Mouse (Mus musculus): ENCODE results near the gene Erg.

Gene Erg

DNA sequence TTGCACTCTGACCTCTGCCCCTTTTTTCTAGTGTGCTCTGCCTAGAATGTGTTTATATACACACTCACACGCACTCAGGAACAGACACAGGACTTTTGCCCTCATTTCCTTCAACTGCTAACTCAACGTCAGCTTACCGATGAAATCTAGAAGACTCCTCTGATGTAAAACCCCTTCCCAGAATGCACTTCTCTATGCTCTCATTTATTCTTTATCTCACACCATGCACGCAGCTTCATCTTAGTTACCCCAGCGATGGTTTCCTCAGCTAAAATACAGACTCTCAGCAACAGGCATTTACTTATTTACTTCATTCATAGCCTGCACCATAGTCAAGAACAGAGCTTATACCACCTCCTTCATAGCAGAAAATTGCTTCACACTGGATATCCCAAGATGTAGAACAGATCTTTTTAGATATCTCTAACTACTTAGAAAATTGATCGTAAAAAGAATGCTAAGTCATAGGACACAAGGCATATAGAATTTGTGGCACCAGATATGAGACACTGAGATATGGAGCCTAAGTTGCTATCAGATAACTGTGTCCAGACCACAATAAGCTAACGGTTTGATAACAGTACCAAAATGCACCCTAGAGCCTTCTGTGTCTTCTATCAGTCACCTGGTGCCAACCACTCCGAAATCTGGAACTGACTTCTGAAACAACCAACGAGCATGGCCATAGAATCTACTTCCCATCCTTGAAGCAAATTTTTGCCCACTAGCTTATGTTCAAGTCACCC is 98.6 kb downstream of the Erg start:
- DNase-seq (ENCODE audit: low read depth, low spot score), result no peak

DNA sequence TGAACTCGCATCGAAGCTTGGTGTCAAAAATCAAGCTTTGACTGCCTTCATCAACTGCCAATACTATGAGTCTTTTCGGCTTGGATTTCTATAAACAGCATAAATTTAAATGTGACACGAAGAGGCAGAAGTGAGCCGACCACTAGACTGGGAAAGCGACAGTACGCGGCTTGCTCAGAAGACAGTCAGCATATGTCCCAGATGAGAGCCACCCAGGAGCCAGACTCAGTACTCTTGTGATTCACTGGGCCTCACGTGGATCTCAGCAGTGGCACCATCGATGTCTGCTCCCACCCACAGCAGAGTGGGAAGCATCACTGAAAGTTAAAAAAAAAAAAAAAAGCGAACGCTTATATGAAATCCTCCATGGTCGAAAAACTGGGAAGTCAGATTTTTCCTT is 105.2 kb downstream of the Erg start:
- DNase-seq (ENCODE audit: low read depth, low spot score), result no peak

DNA sequence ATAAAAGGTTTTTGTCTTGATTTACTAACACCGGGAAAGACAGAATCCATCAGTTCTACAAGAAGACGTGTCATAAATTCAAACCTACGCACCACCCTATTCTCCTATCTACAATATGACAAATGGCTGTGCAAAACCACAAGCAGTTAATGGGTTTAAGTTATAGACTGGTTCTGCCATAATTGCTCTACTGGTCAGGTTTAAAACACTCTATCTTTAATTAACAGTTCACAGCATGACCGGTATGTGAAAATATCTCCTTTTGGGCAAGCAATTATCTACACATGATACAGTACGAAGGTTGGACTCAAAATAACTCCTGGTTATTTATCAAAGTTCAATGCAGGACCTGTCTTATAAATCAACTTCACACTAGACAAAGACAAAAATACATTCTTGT is 107.8 kb downstream of the Erg start:
- DNase-seq (ENCODE audit: low read depth, low spot score), result no peak

DNA sequence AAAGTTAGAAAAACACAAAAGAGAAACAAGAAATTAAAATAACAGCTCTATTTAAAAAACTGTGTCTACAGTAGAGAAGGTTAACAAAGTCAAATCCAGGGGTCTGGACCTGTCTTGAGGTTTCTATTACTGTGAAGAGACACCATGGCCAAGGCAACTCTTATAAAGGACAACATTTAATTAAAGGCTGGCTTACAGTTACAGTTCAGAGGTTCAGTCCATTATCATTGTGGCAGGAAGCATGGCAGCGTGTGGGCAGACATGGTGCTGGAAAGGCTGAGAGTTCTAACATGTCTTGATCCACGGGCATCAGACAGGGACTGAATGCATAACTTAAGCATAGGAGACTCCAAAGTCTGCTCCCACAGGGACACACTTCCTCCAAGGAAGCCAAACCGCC is 111.4 kb downstream of the Erg start:
- no peak for DNase-seq (ENCODE audit: low read depth, low spot score)

GRCm38 (mm10) chr16:95473946-95474345 is 112.4 kb downstream of the Erg start:
- DNase-seq (ENCODE audit: low read depth, low spot score), result no peak

GRCm38 (mm10) chr16:95472771-95473170 is 113.6 kb downstream of the Erg start:
- peak; percentile 48 for DNase-seq (ENCODE audit: low read depth, low spot score)

DNA sequence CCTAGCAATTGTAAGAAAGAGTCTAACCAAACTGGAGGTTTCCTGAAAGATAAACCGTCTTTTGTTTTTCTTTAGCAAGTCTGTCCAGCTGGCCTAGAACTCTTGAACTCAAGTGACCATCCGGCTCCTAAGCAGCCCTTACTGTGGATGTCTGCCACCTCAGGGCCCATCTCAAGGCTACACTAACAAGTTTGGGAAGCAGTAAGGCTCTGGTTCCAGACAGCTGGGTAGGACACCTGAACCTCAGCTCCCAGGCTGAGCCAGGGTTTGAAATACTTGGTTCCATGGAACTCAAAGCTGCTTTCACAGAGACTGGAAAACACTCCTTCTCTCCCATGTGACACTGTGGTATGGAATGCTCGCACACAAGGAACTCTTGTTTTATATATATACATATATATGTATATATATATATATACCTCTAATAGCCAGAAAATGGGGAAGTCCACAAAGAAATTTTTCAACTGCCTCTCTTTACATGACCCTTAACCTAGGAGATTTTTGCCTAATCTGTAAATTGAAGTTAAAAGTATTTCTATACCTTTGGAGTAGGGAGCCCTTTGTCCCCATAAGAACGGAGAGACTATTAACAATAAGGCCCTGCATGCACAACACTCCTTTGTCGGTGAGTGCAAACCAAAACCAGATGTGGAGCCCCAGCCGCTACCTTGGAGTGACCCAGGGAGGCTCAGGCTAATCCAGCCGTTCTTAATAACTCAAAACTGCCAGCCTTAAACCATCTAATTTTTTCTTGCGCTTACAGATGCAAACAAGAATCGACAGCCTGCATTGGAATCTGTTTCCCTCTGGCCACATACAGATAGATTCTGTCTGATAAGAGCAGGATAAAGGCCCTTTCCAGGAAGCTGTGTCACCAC is 116.9 kb downstream of the Erg start:
- DNase-seq (ENCODE audit: low read depth, low spot score), result no peak

DNA sequence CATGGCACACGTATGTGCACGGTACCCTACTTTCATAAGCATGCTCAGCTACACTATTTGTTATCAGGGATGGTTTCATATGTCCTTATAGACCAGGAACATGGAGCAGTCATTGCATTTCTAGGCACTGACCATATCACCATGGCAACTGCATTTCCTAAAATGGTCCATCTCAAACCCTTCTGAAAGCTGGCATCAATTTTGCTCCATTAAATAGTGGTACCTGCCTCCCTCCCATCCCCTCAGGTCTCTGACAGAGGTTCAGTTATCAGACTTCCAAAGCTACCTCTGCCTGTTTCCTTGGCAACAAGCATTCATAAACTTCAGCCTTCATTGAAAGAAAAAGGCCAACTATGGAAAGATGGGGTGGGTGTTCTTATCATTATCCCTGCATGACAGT is 118.5 kb downstream of the Erg start:
- DNase-seq (ENCODE audit: low read depth, low spot score), result no peak

- no peak for DNase-seq (ENCODE audit: low read depth, low spot score)
Observed at GRCm38 (mm10) chr16:95466548-95466947, 119.8 kb downstream of the Erg start.

GRCm38 (mm10) chr16:95464609-95465008 is 121.8 kb downstream of the Erg start:
- no peak for DNase-seq (ENCODE audit: low read depth, low spot score)

DNA sequence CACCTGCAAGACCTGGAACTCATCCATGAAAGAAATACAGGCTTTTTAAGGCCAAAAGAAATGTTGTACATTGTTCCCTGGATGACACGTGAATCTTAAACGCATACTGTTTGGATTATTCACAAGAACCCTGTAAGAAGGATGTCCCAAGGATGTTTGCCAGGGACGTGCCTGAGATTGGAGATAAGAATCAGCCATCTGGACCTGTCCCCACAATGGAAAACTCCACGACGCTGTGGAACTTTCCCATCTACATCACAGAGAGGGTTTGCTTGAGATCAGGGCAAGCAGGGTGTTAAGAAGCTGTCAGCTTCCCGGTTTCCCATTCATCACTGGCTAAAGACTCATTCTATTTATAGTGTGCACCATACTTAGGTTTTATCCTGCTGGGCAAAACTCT is 122.6 kb downstream of the Erg start:
- peak; percentile 39 for DNase-seq (ENCODE audit: low read depth, low spot score)

DNA sequence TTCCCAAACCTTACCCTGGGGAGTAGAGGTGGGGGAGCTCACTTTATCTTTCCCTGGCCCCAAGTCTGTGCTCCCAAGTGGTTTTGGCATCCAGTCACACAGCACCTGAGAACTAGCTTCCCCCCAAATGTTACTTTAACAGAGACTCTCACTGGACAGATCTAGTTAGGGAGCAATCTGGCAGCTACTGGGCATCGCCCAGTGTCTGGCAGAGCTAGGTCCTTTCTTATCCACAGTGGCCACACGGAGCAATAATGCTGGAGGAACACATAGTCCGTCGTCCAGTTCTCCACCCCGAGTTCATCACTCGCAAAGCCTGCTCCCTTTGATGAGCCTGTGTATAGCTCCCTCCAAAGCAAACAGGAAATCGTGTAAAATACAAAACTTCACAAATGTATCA is 124.5 kb downstream of the Erg start:
- no peak for DNase-seq (ENCODE audit: low read depth, low spot score)

GRCm38 (mm10) chr16:95460336-95460735 is 126.1 kb downstream of the Erg start:
- no peak for DNase-seq (ENCODE audit: low read depth, low spot score)

DNA sequence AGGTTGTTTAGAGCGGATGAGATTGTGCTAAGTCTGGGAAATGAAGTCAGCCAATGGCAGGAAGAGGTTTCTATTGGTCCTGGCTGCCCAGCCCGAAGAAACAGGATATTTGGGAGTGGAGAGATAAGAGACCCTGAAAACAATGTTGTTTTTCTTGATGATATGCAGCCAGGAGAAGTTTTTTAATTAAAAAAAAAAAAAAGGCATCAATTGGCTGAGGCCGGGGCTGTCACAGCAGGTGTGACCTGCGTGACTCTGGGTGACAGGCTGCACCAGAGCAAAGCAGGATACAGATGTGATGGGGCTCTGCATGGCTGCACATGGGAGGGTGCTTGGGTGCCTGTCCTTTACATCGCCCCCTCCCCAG is 127.1 kb downstream of the Erg start:
- DNase-seq (ENCODE audit: low read depth, low spot score), result no peak

- DNase-seq (ENCODE audit: low read depth, low spot score), result no peak
Observed at GRCm38 (mm10) chr16:95458590-95459324, 127.6 kb downstream of the Erg start.

DNA sequence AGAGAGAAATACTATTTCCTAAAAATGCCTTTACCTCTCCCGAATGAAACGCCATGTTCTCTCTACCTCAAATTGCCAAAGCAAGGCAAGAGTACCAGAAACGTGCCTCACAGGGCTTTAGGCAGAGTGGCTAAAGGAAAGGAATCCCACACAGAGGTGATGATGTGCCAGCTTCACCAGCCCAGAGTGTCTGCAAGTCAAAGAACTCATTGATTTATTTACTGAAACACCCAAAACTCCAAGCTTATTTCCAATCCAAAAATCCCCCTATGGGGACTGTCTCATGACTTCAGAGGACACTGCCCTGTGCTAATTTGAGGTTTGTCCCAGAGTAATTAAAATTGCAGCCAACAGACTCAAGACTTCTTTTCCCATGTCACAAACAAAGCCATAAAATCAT is 129.4 kb downstream of the Erg start:
- DNase-seq (ENCODE audit: low read depth, low spot score), result no peak

- DNase-seq (ENCODE audit: low read depth, low spot score), result no peak
Observed at GRCm38 (mm10) chr16:95455896-95456295, 130.5 kb downstream of the Erg start.

DNA sequence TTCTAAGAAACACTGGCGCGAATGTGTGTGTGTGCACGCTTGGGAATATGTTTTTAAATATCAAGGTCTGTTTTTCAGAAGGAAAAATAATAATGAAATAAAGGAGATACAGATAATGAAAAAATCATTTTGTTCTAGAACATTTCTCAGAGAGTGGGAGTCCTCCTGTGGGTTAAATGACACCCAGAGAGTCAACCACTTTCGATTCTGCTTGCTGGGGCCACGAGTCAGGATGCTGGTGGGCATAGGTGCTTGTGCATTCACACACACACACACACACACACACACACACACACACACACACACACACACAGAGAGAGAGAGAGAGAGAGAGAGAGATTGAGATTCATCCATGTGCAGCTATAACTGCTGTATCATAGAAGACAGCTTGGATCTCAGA is 130.9 kb downstream of the Erg start:
- no peak for DNase-seq (ENCODE audit: low read depth, low spot score)

DNA sequence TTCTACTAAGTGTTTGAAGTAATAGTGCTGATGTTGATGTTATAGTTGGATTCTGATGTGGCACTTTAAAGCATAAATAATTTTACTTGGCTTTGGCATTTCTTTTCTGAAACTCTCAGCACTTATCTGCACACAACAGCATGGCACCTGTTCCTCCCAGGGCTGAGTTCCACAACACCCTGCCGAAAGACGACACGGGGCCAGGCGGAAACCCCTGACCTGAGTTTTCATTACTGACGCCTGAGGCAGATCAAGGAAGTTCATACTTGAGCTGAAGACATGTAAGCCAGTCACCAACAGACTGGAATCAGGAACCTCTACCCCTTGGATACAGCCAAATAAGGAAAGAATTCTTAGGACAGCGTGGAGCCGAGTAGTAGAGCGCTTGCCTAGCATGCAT is 134.0 kb downstream of the Erg start:
- no peak for DNase-seq (ENCODE audit: low read depth, low spot score)

- peak; percentile 61 for DNase-seq (ENCODE audit: low read depth, low spot score)
Observed at GRCm38 (mm10) chr16:95449361-95449725, 137.1 kb downstream of the Erg start.

DNA sequence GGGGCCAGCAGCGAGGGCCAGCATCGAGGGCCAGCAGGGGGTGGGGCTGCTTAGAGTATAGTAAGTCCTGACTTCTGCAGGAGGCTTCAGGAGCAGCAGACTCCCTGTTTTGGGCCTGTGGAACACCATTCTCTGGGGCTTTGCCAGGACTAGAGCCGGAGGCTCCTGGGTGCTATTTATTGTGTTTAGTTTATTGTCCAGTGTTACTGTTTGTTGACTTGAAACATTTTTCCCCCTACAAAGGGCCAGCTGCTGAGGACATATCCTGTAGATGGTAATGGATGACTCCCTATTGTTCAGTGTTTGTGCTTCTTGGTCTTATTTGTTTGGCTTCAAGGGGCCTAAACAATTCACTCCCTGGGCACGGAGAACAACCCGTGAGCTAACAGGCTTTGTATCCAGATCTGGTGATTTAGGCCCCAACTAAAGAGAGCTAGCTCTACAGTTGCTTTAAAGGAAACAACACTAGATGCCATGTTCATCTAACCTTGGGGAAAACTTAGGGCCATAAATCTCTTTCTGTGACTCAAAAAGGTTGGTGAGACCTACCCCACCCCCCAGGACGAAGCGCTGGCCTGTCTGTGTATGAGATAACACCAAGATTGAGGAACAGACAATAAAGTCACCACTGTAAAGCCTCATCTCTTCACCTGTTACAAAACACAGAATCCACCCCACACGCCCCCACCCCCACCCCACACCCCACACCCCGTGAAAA is 137.6 kb downstream of the Erg start:
- no peak for DNase-seq (ENCODE audit: low read depth, low spot score)

GRCm38 (mm10) chr16:95447896-95448295 is 138.5 kb downstream of the Erg start:
- DNase-seq (ENCODE audit: low read depth, low spot score), result no peak
